ENCODE assay signal across 8 mouse cellular contexts in the genomic region with DNA sequence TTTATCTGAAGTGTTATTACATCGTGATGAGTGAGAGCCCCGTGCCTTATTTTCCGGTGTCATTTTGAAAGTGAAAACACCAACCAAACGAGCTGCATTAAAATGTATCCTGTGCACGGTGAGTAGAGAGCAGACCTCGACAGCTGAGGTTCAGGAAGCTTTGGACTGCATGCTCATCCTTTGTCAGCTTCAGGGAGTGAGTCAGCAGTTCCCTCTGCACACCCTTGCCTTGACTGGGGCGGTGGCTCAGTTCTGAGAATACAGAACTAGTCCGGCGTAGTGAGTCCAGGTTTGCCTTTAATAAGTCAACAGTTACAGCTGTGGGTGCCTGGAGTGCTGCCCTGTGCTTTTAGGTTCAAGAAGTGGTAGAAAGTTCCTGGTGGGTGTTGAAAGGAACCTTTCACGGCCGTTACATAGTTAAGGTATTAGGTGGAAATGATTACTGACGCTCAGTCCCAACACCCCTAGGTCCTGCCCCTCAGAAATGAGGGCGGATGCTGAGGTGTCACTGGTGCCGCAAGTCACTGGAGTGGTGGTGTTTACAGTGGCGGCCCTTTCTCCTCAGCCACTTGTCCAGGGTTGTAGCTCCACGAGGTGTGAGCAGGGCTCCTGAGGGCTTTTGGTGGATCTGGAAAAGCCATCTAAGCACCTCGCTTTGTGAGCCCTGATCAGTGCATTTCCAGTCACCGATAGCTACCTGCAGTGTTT. TPM values are rescaled to one million over a fixed set of nuclear protein-coding genes. Genes with fewer than 3 reads are reported as not detected.
A peak's percentile ranks its signal among the peaks of the same experiment; 100 is the strongest.
DNase-seq lines count a peak whose midpoint lies in the region; ATAC-seq and TF ChIP-seq lines count a peak whose summit lies in the region.

No protein-coding gene starts in this region.

- H3K27ac ChIP-seq in liver, embryonic 16.5 days (ENCODE audit: low read length), result peak overlapping the region; percentile 96
- H3K27ac ChIP-seq in stomach, embryonic 16.5 days (ENCODE audit: low read length), result no peak overlapping the region
- H3K27ac ChIP-seq in layer of hippocampus, adult 2 months, result no peak overlapping the region

- H3K4me2 ChIP-seq in liver, embryonic 16.5 days (ENCODE audit: low read depth, low read length), result peak overlapping the region; percentile 69
- H3K4me2 ChIP-seq in stomach, embryonic 16.5 days (ENCODE audit: low read depth, low read length), result no peak overlapping the region

- peak overlapping the region; percentile 59 for H3K9ac ChIP-seq in liver, embryonic 16.5 days (ENCODE audit: low read depth, low read length)
- no peak overlapping the region for H3K9ac ChIP-seq in stomach, embryonic 16.5 days (ENCODE audit: low read length)

- H3K27me3 ChIP-seq in liver, embryonic 16.5 days (ENCODE audit: control insufficient read depth, insufficient read depth, low read depth, low read length), result no peaks in the 10 kb centered on the region
- no peaks in the 10 kb centered on the region for H3K27me3 ChIP-seq in stomach, embryonic 16.5 days (ENCODE audit: control insufficient read depth, insufficient read depth, low read length)

- H3K36me3 ChIP-seq in liver, embryonic 16.5 days (ENCODE audit: control insufficient read depth, insufficient read depth), result peaks cover 3% of the 10 kb centered on the region; the same call in 1 of the 2 replicates
- no peaks in the 10 kb centered on the region for H3K36me3 ChIP-seq in stomach, embryonic 16.5 days (ENCODE audit: control insufficient read depth, insufficient read depth, low read length)

- no peak for TF ChIP-seq CTCF in layer of hippocampus, adult 2 months (conservative IDR thresholded peaks at IDR 0.05)

- peak; percentile 21 to 29 for DNase-seq in B cell, adult 2 months
- DNase-seq in NIH3T3 (ENCODE audit: low read depth), result peak; percentile 17
- no peak for DNase-seq in layer of hippocampus, postnatal 36 days
- no peak for DNase-seq in right cerebral cortex, postnatal 14 days
- no peak for DNase-seq in layer of hippocampus, adult 2 months (ENCODE audit: low spot score in 2 of 2)

- no peaks in the 10 kb centered on the region for H3K9me3 ChIP-seq in liver, embryonic 16.5 days (replicated peaks; ENCODE audit: control insufficient read depth, low read length)
- no peaks in the 10 kb centered on the region for H3K9me3 ChIP-seq in stomach, embryonic 16.5 days (replicated peaks; ENCODE audit: control insufficient read depth, low read length)

- H3K4me1 ChIP-seq in liver, embryonic 16.5 days (ENCODE audit: control insufficient read depth, low read depth, low read length), result peaks cover 52% of the 10 kb centered on the region
- peaks cover 22% of the 10 kb centered on the region for H3K4me1 ChIP-seq in stomach, embryonic 16.5 days (ENCODE audit: control insufficient read depth, insufficient read depth, low read length)

- peak; percentile 80 to 83 for ATAC-seq in hematopoietic stem cell, adult 5-6 weeks (replicated peaks in 1 of 2; ENCODE audit: insufficient read depth in 1 of 2, low FRiP score in 2 of 2, low TSS enrichment in 1 of 2, low read depth in 1 of 2, poor library complexity in 2 of 2, severe bottlenecking in 2 of 2)
- ATAC-seq in liver, embryonic 16.5 days (ENCODE audit: low read depth), result peak; percentile 97
- peak; percentile 78 for ATAC-seq in stomach, embryonic 16.5 days (ENCODE audit: insufficient read depth, low FRiP score)

- H3K4me3 ChIP-seq in liver, embryonic 16.5 days (ENCODE audit: low read depth, low read length), result peak overlapping the region; percentile 53
- H3K4me3 ChIP-seq in stomach, embryonic 16.5 days (replicated peaks; ENCODE audit: low read length), result no peak overlapping the region
- no peak overlapping the region for H3K4me3 ChIP-seq in layer of hippocampus, adult 2 months

- 25% methylated on average over 18 of the region's 18 CpGs for WGBS in liver, embryonic 16.5 days (ENCODE audit: insufficient replicate concordance)
- WGBS in stomach, embryonic 16.5 days, result 65% methylated on average over 18 of the region's 18 CpGs

RNA-seq across cellular contexts. Expression of a gene that starts 14.4 kb away (rescaled TPM):
- 49.6 and 53.0 TPM in 2 replicates for total RNA-seq in hematopoietic stem cell, adult 5-6 weeks (2017)
- 5.8 and 6.6 TPM in 2 replicates for polyA plus RNA-seq in liver, embryonic 16.5 days (2015; fragmentation: Nextera tagmentation; extraction: Ambion mirVana)
- polyA plus RNA-seq in stomach, embryonic 16.5 days (2015; fragmentation: Nextera tagmentation; extraction: Ambion mirVana), result 8.5 and 9.6 TPM in 2 replicates
- 10 to 100 TPM; 11.7 to 12.7 TPM for total RNA-seq in layer of hippocampus, postnatal 36 days (2021)
- total RNA-seq in layer of hippocampus, adult 2 months (2021), result 10 to 100 TPM; 11.3 TPM

Comparison
In these comparisons a context has a peak if more than half of its experiments do, and no peak if none do; other contexts are left out.
1. DNase-seq: peak in B cell, adult 2 months (2 of 2) and NIH3T3 (single experiment); none in layer of hippocampus, postnatal 36 days (0 of 2), right cerebral cortex, postnatal 14 days (single experiment) and layer of hippocampus, adult 2 months (0 of 2).
2. Peak in every context shown above with its lines, with median percentiles within 50 percentile points of each other: ATAC-seq.